Mouse (Mus musculus): Measurements from ENCODE around the gene Car12.

Car12 gene

DNA sequence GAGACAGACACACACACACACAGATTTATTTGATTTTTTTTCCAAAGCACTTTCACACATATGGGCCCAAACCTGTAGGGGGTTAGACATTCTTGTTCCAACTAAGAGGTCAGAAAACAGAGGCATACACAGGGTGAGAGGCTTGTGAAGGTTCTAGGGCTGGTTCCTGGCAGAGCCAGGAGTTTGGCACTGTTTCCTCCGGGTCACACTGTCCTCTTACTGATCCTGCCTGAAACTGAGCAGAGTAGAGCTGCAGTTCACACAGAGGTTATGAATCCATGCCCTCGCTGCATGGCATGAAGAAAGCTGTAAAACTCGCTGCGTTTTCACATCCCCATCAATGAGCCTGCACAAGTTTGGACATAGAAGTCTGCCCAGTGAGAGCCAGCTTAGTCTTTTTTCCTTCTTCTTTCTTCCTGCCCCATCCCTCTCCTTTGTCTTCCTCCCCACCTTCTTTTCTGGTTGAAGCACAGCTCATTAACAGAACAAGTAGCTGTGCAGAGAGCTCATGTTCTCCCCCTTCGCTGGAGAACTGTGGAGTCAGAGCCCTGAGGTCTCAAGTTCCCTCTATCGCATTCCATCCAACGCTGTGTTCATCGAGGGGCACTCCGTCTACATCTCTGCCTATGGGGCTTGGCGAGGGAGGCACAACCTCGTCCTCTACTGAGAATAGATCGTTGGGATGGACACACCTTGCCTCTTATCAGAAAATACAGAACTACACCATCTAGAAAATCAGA lies 4.5 kb upstream of the Car12 start:
- DNase-seq (ENCODE audit: extremely low read depth, low read depth): no peak

DNA sequence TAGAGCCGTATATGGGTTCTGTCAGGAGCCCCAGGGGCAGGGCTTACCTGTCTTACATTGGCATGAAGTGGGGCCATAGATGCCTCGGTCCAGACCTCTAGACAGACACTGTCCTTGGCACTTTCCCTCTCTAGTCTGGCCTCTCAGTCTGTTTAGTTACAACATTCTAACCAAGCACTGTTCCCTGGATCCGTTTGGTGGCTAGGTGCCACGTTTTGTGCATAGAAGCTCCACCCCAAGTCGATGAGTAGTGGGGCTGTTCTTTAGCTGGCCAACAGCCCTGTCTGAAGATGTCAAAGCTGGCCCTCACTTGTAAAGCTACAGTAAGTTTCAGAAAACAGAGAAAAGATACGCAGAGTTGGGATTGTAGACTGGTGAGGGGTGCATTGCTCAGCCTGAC lies 2.9 kb upstream of the Car12 start:
- DNase-seq (ENCODE audit: extremely low read depth, low read depth): no peak

DNA sequence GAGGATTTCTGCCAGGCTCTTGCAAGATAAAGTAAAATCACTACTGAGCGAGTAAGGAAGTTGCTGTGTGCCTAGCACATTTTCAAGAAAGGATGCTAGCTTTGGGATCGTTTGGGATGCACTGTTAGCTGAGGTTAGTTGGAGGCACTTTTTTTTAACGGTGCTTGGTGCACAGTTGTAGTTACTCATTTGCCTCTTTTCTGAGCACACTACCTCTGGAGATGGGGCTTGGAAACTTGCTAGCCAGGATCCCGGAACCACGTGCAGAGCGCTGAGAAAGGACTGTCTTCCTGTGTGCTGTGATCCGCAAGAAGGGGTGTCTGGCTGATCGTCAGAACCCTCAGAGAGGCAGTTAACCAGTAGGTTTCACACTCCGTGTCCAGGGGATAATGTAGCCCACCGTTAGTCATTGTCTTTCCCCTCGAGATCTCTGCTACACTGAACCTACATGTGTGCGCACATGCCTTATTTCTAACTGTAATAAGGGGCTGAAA lies 583 bp downstream of the Car12 start:
- DNase-seq (ENCODE audit: extremely low read depth, low read depth): peak; percentile 4

DNA sequence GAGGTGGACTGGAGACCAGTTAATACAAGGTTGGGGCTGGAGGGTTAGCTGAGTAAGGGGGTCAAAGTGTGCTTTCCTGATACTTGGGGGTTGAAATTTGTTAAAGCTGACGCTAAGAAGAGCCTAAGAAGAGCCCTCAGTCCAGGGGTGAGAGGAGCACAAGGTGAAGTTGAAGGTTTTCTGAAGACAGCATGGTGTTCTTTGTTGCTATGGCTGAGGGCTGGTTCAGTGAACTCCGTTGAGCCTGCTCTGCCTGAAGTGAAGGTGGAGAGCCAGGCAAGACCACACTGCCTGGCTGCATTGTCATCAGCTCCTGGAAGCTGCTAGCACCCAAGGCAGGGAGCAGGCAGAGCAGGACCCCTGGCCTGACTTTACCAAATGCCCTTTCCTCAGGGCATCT lies 1.9 kb downstream of the Car12 start:
- DNase-seq (ENCODE audit: extremely low read depth, low read depth): no peak

DNA sequence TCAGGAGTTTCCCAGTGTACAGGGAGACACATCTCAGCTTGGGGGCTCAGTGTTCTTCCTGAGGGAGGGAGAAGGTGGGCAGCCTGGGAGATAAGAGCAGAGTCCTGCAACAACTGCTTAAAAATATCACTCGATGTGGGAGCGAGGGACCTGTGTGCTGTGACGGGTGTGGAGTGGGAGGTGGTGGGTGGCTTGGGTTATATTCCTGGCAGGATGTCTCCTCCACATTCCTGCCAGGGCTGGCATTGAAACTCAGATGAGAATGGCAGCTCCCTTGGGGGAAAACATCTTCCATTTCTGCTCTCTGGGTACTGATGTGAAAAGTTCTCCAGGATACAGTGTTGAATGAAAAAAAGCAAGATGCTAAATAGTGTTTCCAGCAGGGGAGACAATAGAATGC lies 3.0 kb downstream of the Car12 start:
- no peak for DNase-seq (ENCODE audit: extremely low read depth, low read depth)

DNA sequence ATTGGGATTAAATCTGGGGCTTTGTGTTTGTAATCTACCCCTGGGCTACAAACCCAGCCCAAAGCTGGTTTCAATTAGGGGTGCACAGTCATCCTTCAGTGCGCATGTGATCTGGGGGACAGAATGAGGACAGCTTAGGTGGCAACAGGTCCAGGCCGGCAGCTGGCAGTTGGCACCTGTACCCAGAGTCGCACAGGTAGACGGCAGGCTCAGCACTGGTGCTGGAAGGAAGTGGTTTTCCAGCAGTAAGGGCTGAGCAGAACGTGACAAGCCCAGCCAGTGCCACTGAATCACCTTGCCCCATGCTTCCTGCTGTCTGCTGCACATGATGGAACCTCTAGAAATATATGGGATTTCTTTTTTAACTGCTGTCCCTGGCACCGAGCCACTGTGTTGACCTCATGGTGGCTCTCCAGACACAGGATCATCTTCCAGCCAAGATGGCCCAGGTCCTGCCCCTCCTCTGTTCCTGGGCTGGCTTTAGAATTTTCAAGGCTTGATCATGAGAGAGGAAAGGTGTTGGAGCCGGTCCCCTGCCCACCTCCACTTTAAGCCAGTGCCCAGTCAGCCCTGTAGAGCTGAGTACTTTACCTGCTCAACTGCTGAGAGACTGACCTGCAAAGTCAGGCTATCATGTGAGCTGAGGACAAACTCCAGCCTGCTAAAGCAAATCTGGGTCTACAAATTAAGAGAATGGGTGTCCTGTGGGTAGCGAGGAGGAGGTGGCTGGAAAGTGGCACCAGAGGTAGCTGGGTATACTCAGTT lies 7.4 kb downstream of the Car12 start:
- DNase-seq (ENCODE audit: extremely low read depth, low read depth): no peak

DNA sequence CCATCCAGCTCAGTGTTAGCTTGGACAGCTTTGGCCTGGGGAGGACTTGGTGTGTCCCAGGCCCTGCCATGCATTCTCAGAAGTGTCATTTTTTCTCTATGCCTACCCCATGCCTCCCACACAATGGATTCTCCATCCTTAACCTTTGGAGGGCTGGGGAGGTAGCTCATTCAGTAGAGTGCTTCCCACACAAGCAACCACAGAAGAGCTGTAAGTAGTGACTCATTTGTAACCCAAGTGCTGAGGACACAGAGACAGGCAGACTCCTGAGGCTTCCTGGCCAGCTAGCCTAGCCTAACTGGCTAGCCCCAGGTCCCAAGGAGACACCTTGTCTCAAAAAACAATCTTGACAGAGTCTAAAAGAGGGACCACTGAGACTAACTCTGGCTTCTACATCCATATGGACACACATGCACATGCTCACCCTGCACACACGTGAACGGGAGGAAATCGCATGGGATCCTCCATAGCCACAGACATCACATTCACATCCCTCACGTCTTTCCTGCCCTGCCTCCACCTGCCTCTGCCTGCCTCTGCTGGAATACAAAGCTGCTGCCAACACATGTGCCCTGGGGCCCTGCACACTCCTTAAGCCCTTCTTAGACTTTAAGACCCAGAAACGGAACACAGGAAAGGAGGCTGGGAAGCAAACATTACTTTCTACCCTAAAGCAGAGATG lies 8.8 kb downstream of the Car12 start:
- no peak for DNase-seq (ENCODE audit: extremely low read depth, low read depth)

DNA sequence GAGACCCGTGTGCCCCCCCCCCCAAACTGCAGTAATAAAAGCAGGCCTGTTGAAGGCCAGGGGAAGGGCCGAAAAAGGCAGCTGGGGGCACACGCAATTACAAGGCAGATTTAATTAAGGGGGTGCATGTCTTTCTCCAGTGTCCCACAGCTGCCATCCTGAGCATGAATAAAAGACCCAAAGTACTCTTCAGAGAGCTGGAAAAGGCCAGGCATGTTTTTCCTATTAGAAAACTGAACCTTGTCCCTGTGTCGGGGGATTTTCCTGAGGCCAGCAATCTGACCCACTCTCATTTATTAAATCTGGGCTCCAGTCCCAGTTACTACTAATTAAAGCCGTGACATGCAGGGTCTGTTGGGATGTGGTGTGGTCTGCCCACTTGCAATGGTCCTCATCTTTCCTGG lies 9.4 kb downstream of the Car12 start:
- no peak for DNase-seq (ENCODE audit: extremely low read depth, low read depth)

DNA sequence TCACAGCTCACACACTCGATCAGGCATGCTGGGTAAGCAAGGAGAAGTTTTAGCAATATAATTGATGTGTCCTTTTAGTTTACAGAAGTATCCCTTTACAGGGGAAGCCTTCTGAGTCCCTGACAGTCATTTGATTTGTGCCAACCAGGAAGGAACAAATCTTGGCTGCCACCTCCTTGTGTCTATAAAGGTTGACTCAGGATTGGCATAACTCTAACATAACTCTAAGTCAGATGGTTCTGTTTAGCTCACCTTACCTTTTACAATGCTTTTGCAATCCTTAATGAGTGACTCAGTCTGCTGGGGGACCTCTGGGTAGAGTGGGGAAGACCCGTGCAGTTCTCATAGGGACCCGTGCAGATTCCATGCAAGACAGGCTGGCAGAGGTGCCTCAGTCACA lies 12.1 kb downstream of the Car12 start:
- DNase-seq (ENCODE audit: extremely low read depth, low read depth): no peak

DNA sequence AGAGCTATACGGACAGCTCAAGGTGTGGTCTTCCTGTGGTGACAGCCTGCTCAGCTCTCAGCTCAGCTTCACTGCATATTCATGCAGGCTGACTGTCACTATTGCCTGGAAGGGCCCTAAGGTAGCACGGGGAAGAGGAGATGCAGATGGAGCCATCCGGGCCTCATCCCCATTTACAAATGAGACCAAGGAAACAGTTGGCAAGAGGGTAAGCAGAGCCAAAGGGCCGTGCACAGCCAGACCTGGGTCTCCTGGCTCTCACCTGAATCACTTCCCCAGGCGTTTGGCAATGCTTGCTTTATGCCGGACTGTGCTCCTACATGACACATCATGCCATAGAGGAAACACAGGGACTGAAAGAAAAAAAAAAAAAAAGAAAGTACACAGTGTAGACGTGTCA lies 13.8 kb downstream of the Car12 start:
- no peak for DNase-seq (ENCODE audit: extremely low read depth, low read depth)

DNA sequence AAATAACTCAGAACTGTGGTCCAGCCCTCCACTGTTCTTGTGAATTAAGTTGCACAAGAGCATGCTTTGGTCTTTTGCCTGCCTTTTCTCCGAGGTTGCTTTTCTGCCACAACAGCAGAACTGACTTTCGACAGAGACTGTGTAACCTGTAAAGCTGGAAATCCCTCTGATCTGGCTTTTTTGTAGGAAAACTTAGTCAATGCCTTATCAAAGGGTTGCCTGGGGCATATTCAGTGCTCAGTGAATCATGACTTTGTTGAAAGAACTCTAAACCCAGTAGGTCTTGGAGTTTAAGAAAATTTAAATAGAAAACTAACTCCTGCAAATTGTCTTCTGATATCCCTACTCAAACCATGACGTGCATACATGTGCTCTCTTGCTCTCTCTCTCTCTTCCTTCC lies 17.1 kb downstream of the Car12 start:
- DNase-seq (ENCODE audit: extremely low read depth, low read depth): no peak

DNA sequence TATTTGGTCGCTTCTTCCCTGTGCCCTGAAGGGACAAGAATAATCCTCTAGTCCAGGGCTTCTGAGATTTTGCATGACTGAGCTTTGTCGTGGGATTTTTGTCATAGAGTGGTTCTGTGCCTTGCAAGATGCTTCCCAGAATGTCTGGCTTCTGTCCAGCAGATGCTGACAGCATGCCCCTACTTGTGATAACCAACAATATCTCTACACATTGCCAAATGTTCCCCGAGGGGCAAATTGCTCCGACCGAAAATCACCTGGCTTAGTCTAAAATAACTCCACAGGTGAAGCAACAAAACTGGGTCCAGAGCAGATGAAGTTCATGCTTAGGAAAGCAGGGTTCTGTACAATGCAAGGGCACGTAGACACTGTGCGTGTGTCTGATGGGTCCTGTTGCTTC lies 17.8 kb downstream of the Car12 start:
- DNase-seq (ENCODE audit: extremely low read depth, low read depth): no peak

DNA sequence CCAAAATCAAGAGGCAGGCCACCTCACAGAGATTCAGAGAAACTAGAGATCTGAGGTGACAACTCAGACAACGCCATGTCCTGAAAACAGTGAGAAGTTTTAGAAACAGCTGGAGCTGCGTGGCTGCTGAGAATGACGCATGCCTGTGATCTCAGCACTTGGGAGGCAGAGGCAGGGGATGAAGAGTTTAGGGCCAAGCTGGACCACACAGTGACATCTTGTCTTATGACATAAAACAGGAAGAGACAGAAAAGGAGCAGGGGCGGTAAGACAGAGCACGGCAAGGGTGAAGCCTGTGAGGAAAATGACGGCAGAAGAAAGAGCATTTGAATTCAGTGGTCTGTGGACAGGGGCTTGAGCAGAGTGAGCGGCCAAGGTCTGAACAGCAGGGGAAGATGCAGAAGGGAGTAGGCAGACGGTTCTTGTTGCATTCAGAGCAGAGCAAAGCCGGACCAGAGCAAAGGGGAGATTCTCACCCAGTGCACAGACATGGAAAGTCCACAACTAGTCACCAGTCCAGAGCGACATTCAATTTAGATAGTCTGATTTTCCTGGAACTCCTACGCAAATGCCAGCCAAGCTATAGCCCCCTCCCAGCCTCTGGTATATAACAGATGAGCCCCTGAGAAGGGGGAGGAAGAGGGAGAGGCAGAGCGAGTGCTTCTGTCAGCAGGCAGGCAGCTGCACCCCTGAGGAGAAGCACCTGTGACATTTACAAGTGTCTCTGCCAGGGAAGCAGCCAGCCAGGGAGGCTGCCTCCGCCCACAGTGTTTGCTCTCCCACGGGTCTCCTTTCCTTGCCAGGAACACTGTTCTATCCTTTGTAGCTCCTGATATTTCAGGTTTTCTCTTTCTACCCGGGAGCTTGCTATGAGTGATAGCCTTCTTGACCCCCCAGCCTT lies 19.6 kb downstream of the Car12 start:
- no peak for DNase-seq (ENCODE audit: extremely low read depth, low read depth)

DNA sequence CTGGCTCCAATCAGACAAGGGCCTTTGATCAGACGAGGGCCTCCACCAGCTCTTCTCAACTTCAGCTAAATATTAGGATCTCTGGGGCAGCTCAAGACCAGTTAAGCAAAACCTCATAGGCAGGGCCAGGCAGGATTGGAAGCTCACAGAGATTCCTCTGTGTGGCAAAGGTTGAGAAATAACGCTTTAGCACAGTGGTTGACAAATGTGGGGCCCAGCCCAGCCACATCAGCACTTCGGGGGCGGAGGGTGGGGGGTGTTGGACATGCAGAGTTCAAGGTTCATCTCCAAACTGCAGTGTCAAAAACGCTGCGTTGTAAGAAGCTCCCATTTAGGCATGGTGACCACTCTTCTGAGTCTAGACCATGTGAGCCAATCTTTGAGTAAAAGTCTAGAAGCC lies 21.1 kb downstream of the Car12 start:
- no peak for DNase-seq (ENCODE audit: extremely low read depth, low read depth)

DNA sequence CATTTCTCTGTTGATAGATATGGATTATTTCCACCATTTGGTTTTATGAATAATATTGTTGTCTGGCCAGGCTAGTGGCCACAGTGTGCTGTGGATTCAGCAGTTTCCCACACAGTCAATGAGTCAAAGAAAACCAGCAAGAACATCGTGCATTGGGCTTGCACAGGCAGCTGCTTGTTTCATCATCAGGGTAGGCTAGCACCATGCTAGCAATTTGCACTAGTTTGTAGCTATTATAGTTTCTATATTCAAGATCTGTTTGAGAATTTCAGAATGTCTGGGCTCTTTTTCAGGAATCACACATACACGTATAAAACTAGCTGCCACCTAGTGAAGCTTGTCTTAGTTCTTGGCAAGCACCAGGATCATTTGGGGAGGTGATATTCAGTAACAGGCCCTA lies 21.6 kb downstream of the Car12 start:
- DNase-seq (ENCODE audit: extremely low read depth, low read depth): no peak

DNA sequence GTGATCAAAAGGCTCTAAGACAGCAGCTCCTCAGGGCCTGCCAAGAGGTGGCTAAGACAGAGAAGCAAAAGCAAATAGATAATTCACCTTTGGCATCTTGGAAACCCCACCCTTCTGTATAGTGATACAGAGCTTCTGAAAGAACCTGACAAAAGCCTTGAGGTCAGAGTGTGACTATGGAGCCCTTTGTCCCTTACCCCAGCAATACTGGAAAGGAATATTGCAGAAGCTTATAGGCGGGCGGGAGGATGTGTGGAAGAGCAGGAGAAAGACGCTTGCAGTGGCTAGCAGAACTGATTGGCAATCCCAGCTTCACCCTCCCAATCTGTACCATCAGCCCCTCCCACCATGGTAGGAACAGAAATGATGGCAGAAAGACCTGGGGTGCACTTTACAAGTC lies 22.5 kb downstream of the Car12 start:
- DNase-seq (ENCODE audit: extremely low read depth, low read depth): no peak

DNA sequence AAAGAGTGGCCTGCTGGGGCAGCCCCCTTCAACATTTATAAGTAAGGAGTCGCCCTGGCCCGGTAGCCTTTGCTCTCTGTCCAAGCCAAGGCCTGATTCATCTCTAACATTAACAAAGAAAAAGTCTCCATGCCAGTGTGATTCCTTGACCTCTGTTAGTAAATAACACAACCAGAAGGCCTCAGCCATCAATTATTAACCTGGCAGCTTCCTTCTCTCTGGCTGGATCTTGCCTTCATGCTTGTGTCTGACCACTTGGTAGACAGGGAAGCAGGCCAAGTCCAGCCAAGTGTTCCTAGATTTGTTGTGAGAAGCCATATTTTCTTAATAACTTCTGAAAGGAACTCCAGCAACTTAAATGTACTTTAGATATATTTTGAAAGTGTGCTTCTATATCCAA lies 23.1 kb downstream of the Car12 start:
- DNase-seq (ENCODE audit: extremely low read depth, low read depth): no peak

DNA sequence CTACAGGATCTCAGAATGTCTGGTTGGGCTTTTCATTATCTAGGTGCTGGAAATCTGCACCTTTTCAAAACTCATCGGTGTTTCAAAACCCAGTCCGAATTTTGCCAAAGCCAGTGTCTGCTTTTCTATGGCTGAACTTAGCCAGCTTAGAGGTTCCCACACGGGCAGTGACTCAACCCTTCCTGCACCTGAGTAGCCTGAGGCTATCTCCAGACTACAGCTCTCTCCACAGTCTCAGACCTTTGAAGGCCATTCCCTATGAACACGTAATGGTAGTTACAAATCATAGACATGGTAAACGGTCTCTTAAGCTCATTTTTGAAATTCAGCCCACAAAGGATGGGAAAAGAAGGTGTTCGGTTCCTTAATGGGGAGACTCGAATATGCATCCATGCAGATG lies 26.0 kb downstream of the Car12 start:
- DNase-seq (ENCODE audit: extremely low read depth, low read depth): no peak

DNA sequence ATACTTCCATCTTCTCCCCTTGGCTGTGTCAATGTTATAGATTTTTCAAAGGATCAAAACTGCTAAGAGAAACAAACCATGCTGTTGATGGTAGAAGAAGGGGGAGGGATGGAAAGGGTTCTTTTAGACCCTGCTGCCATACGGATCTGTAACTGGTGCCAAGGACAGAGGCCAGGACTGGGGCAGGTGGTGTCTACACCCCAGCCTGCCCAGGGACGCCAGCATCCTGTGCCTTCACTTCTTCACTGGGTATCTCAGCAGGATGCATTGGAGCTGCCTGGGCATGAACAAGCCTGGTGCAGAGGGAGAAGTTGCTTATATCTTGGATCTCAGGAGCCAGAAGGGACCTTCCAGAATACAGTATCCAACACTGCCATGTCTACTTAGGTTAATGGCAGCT lies 31.0 kb downstream of the Car12 start:
- DNase-seq (ENCODE audit: extremely low read depth, low read depth): no peak

DNA sequence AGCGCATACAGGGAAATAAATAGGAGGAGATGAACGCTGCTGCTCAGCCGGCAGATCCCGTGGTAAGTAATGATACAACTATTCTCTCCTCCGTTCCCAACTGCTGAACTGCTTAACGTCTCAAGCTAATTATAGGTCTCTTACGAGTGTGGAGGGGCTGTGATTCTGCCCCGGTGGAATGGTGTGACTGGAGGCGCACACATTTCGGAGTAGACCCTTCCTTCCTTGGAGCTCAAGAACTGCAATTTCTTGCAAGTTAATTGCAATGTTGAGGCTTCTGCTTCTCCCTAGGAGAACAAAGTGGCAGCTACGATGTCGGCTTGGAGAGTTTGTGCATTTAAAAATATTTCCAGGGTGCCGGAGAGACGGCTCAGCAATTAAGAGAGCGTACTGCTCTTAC lies 34.9 kb downstream of the Car12 start:
- no peak for DNase-seq (ENCODE audit: extremely low read depth, low read depth)

DNA sequence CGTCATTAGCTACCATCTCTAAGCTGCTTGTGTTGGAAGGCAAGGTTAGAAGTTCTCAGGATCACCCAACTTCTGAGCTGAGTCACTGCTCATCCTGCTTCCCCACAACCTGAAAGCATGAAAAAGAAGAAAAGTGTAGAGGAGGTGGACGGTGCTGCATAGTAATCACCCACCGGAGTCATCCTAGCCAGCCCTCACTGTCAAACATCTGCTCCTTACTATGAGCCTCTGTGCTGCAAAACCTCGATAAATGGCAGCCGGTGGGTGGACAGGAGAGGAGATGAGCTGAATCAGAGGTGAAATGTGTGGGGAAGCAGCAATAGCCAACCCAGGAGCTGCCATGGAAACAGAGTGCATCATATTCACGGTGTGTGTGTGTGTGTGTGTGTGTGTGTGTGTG lies 39.4 kb downstream of the Car12 start:
- DNase-seq (ENCODE audit: extremely low read depth, low read depth): no peak
